Mouse (Mus musculus) c-Kit-positive CD71-negative TER-119-negative erythroid progenitor cells, embryonic 14.5 days (primary cell): ENCODE measurements around the gene Olfr1084.
"Not testable (repeated sequence)": the region's sequence is repeated elsewhere in the genome, so short reads cannot be mapped to it uniquely, and the experiment has no call there.

ENCODE experiments used
- DNase-seq: peaks from one replicate; pipeline ENCODE4 v3.0.0-alpha.2; 2013; ENCODE audit warnings: low read depth

Gene Olfr1084

DNA sequence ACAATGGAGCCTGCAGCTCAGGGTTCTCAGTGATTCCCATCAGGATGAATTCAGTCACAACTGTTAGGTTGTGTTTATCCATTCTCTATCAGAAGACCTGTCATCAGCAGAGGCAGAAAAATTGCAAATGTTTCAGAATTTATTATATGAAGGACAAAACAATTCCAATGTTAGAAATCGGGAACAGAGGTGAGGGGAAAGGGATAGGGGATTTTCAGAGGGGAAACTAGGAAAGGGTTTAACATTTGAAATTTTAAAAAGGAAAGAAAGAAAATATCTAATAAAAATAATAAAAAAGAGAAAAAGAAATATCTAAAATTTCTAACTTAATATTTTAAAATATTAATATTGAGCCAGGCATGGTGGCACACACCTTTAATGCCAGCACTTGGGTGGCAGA is at the start of gene Olfr1084:
Gene Olfr1084, minus strand, starts transcription at position 101 of the 400 bp plus-strand sequence.
- not testable (repeated sequence) for DNase-seq

DNA sequence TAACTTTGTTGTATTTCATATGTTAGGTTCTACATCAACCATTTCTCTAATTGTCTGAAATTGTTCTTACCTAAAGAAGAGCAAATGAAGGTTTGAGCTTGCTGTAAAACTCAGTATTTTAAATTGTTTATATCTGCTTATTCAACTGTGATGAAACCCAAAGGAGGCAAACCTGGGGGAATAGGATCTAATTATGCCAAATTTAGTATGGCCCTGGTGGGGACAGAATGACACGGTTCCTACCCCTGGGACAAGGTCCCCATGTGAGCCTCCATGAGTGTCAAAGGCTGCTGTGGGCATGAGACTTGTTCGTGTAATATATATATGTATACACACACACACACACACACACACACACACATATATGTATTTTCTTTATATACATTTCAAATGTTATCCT is 40.5 kb upstream of the Olfr1084 start, which contains the start of gene Olfr1086:
Gene Olfr1086, minus strand, starts transcription at position 101 of the 400 bp plus-strand sequence.
- no peak for DNase-seq

- no peak for DNase-seq
These were observed 22.4 kb upstream of the Olfr1084 start, which contains the start of gene Olfr1085 for GRCm38 (mm10) chr2:86661919-86662318. Gene Olfr1085, minus strand, starts transcription at chr2:86662019.

- not testable (repeated sequence) for DNase-seq
These were observed 40.7 kb downstream of the Olfr1084 start, which contains the start of gene Olfr1082 for GRCm38 (mm10) chr2:86598866-86599265. Gene Olfr1082, minus strand, starts transcription at chr2:86598966.
